Mouse (Mus musculus): ENCODE measurements around the gene Foxp1.

DNA sequence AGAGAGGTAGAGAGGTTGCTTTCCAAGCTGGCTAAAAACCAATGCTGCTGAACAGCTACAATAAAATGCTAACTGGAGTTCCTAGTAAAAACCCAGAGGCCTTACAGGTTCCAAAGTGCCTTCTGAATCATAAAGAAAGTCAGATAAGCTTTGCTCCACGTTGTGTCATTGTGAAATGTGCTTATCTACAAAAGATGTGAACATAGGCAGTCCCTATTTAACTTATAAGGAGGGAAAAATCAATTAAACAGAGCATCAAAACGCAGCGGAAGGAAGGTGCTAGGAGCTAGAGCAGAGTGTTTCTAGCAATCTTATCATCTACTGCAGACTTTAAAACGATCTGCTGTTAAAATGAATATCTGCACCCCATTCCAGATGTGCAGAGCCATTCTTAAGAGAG is 416.5 kb downstream of the Foxp1 start:
- no peak for TF ChIP-seq GATA1 (IDR thresholded peaks at IDR 0.05; ENCODE audit: borderline replicate concordance, low read length)
- TF ChIP-seq FLI1 (IDR thresholded peaks at IDR 0.05; ENCODE audit: low read length) = no peak
